Mouse (Mus musculus): Measurements from ENCODE around the gene Acad8. TPM values are rescaled to one million over a fixed set of nuclear protein-coding genes. Genes with fewer than 3 reads are reported as not detected.

Acad8 gene
- 10 to 100 TPM; 27.1 to 29.1 TPM for total RNA-seq (2021)

DNA sequence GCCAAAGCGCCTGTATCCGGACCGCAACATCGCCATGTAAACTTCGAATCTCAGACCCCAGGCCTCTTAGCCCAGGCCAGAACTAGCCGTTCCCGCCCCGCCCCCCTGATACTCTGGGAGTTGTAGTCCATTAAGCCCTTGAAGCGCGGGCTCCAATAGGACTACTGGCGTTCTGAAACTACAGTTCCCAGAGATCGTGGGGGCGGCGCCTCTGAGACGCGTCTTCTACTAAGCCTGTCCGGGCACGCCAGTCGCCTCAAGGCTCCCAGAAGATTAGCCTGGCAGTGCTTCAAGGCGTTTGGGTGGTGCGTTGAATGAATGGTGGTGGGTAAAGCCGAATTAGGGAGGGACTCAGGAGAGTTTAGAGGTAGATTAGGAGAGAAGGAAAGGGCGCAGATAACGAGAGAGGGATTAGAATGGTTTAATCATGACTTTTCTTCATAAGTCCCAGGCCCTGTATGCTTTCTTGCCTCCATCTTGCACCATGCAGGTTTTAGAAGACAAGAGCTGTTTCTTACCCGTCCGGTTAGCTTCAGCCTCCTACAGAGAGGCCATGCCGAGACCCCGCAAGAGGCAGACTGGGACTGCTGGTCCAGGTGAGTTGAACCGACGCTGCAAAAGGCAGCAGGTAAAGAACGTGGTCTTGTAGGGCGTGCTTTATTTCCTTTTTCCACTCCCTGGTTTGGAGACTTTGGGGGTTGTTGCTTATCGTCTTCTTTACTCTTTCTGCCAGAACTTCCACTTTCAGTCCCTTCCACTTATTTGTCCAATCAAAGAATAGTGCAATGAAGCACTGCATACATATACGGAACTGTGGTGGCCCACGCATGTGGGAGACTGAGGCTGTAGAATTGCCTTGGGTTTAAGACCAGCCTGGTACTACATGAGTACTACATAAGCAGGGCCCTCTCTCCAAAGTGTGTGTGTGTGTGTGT lies at the start of gene Acad8, which contains the start of gene Thyn1:
Acad8 (minus strand) TSS at position 106 of the 935 bp plus-strand sequence.
Thyn1 (plus strand) TSS at position 250 of the 935 bp plus-strand sequence.
- DNase-seq (ENCODE audit: extremely low spot score in 1 of 2, low spot score in 2 of 2) = peak; percentile 96 to 98
- intact Hi-C loops (cut with DNase I) = no loop called here

DNA sequence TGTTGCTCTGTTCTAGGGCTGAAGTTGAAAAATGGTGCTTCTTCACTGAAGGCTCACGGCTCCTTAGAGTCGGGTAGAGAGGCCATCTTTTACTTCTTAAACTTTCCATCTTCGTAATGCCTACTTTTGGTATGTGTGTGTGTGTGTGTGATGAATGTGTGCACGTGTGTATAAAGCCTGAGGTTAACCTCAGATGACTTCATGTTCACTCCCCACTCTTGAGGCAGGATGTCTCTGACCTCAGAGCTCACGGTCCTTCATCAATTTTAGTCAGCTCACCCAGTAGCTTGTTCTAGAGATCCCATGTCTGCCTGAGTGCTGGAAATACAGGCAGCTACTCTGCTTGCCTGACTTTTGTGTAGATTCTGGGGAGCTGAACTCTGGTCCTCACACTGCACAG lies 44.5 kb upstream of the Acad8 start:
- DNase-seq (ENCODE audit: extremely low spot score in 1 of 2, low spot score in 2 of 2) = no peak
- intact Hi-C loops (cut with DNase I) = no loop called here

GRCm38 (mm10) chr9:27030763-27031100 lies 31.4 kb upstream of the Acad8 start:
- intact Hi-C loops (cut with DNase I) = no loop called here
- DNase-seq (ENCODE audit: extremely low spot score in 1 of 2, low spot score in 2 of 2) = no peak

DNA sequence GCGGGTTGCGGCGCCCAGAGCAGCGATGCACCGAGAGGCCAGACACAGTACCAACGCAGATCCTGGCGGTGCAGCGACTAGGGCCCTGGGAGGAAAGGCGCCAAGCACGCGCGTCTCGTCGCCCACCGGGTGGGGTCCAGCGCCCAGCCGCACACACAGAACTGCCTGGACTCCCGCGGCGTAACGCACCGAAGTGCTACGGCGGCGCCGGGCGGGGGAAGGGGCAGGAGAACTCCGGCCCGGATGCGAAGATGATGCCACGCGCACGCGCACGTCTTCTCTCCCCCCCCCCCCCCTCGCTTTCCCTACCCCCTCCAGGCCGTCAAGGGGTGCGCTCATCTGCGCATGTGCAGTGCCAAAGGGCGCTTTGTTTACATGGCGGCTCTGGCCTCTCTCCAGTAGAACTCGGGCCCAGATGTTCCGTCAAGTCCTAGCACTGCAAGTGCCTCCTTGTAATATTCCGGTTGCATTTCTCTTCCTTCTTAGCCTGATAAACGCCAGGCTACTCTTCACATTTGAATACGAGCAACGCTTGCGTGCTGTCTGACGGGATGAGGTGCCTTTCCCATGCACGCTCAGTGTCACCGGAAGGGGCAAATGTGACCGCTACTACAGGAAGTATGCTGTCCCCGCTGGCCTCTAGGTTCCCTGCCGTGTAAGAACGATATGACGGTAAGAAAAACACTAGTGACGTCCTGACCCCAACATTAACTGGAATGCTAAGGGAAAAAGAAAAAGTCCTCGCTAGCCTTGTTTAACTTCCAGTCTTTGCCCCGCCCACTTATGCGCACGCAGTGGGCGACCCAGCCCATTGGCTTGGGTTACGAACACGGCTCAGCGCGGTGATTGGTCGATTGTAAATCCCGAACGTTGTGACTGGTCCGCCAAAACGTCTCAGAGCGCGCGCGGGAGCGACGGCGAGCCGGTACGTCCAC lies 30.7 kb upstream of the Acad8 start, which contains the start of the genes Vps26b and Ncapd3:
Vps26b (minus strand) TSS at position 238 of the 935 bp plus-strand sequence.
Ncapd3 (plus strand) TSS at position 348 of the 935 bp plus-strand sequence.
- peak; percentile 97 for DNase-seq (ENCODE audit: extremely low spot score in 1 of 2, low spot score in 2 of 2)
- intact Hi-C loops (cut with DNase I) = no loop called here

GRCm38 (mm10) chr9:27029022-27029827 lies 29.9 kb upstream of the Acad8 start:
- intact Hi-C loops (cut with DNase I) = no loop called here
- peak; percentile 41 to 53 for DNase-seq (ENCODE audit: extremely low spot score in 1 of 2, low spot score in 2 of 2)

DNA sequence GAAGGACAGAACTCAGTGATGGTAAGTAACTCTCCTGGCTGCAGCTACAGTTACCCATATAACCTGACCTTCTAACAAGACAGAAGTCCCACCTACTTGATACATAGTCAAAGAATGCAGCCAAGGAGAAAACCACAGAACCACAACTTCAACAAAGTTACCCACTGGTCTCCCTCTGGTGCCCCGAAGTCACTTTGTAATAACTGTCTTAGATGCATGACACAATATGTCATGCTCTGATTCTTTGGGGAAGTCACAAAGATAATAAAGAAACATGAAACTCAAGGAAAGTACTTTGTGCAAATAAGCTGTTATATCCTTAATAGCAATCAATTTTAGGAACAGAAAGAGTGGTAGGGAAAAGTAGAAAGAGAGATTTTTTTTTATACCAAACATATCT lies 27.3 kb upstream of the Acad8 start:
- intact Hi-C loops (cut with DNase I) = no loop called here

DNA sequence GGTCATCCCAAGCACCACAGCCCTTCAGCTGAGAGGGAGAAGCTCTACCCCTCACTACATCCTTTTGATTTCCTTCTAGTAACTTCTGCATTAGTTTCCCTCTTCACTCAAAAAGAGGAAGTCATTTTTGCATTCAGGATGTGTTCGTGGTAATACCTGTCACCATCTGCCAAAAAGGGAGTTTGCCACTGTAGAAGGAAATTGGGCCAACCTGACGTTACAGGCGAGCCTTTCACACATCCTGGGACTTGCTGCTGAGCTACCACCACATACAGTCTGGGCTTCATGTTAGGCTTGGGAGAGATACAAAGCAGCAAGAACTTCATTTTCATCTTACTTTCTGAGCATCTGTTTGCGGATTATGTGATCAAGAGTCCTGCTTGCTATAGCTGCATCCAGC lies 24.3 kb upstream of the Acad8 start:
- intact Hi-C loops (cut with DNase I) = no loop called here
- no peak for DNase-seq (ENCODE audit: extremely low spot score in 1 of 2, low spot score in 2 of 2)

More for the DNA sequence above, 27.3 kb upstream of the Acad8 start:
- no peak for DNase-seq (ENCODE audit: extremely low spot score in 1 of 2, low spot score in 2 of 2)

GRCm38 (mm10) chr9:27018961-27019360 lies 19.6 kb upstream of the Acad8 start:
- intact Hi-C loops (cut with DNase I) = no loop called here
- no peak for DNase-seq (ENCODE audit: extremely low spot score in 1 of 2, low spot score in 2 of 2)

GRCm38 (mm10) chr9:27011572-27011971 lies 12.2 kb upstream of the Acad8 start:
- intact Hi-C loops (cut with DNase I) = no loop called here
- DNase-seq (ENCODE audit: extremely low spot score in 1 of 2, low spot score in 2 of 2) = no peak

GRCm38 (mm10) chr9:27009231-27009630 lies 9.9 kb upstream of the Acad8 start:
- intact Hi-C loops (cut with DNase I) = no loop called here
- DNase-seq (ENCODE audit: extremely low spot score in 1 of 2, low spot score in 2 of 2) = no peak

DNA sequence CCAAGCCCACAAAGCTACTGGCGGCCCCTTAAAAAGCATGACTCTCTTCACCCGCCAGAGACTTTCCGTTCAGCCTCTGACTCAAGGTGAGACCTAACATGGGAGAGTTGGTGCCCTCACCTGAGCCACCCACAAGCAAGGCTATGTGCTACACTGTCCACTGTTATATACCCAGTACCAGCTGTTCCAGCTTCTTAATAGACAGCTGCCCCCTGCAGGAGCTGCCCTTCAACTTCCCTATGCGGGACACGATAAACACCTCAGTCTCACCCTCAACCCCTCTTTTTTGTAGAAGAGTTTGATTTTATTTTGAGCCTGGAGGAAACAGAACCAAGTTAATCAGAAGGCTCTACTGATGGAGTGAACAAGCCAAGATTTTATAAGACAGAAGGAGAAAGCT lies 7.5 kb upstream of the Acad8 start:
- DNase-seq (ENCODE audit: extremely low spot score in 1 of 2, low spot score in 2 of 2) = no peak
- intact Hi-C loops (cut with DNase I) = no loop called here

DNA sequence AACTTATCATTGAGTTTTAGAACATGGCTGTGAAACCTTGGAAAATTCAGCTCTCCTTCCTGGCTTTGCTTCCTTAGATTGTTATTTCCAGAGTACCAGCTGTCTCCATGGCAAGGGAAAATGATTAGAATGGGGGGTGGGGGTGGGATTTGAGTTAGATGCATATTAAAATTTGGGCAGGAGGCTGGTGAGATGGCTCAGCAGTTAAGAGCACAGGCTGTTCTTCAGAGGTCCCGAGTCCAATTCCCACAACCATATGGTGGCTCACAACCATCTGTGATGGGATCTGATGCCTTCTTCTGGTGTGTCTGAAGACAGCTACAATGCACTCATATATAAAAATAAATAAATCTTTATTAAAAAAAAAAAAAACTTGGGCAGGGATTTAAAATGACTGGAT lies 6.6 kb upstream of the Acad8 start:
- DNase-seq (ENCODE audit: extremely low spot score in 1 of 2, low spot score in 2 of 2) = no peak

GRCm38 (mm10) chr9:27005231-27005630 lies 5.9 kb upstream of the Acad8 start:
- intact Hi-C loops (cut with DNase I) = no loop called here
- no peak for DNase-seq (ENCODE audit: extremely low spot score in 1 of 2, low spot score in 2 of 2)

More for the DNA sequence above, 6.6 kb upstream of the Acad8 start:
- intact Hi-C loops (cut with DNase I) = no loop called here

DNA sequence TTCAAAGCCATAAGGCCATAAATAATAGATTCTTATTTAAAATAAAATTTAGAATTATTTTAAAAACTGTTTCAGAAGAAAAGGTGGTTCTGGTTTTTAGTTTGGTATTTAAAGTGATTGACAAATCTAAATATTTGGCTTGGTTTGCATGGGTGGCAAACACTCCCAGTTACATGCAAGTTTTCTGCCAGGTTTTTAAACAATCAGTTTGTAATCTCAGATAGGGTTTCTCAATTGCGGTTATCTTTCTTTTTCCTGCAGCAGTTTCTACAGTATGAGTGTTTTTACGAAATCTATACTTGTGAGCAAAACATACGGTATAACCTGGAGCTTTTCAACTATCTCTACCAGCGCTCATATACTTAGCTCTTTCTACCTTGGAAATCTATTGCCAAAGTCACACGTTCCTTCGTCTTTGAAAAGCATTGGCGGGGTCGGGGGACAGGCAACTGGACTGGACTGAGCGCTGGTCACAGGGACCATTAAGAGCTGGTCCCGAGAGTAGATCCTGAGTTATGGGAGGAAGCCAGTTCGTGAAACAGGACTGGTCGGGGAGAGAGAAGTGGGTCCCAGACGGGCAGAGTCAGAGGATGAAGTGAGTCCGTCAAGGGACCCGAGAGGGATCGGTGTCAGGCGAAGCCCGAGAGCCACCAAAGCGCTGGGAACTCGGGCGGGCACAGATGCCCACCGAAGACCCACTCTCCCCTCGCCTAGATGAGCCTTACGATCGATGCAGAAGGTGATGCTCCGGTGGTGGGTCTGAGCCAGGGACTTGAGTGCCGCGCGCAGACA lies 501 bp downstream of the Acad8 start:
- intact Hi-C loops (cut with DNase I) = no loop called here
- DNase-seq (ENCODE audit: extremely low spot score in 1 of 2, low spot score in 2 of 2) = no peak

DNA sequence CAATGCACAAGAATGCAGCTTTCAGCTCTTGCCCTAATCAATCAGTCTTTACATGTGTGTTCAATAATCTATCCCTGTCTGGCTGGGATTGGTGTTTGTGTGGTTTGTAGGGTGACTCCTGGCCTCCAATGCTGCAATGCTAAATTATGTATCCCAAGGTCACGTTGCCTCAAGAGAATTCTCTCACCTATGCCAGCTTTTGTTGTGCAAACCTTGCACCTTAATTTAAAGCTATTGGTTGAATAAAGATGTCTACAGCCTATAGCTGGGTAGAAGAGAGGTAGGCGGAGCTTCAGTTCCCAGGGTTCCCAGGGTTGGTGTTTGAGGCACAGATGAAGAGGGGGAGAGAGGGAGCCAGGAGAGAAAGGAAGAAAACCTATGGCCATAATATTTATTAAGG lies 1.9 kb downstream of the Acad8 start:
- intact Hi-C loops (cut with DNase I) = no loop called here
- no peak for DNase-seq (ENCODE audit: extremely low spot score in 1 of 2, low spot score in 2 of 2)

DNA sequence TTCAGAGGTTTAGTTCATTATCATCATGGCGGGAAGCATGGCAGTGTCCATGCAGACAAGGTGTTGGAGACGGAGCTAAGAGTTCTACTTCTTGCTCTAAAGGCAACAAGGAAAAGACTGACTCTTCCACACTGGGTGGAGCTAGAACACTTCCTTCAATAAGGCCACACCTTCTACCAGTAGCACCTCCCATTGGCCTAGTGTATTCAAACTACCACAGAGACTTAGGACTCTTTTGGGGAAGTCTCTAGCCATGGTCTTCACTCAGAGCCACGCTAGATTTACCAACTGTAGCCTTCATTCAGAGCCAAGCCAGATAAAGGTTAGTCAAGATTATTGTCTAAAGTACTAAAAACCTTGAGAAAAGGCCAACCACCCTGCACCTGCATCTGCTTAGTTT lies 2.3 kb downstream of the Acad8 start:
- DNase-seq (ENCODE audit: extremely low spot score in 1 of 2, low spot score in 2 of 2) = no peak
- intact Hi-C loops (cut with DNase I) = no loop called here

DNA sequence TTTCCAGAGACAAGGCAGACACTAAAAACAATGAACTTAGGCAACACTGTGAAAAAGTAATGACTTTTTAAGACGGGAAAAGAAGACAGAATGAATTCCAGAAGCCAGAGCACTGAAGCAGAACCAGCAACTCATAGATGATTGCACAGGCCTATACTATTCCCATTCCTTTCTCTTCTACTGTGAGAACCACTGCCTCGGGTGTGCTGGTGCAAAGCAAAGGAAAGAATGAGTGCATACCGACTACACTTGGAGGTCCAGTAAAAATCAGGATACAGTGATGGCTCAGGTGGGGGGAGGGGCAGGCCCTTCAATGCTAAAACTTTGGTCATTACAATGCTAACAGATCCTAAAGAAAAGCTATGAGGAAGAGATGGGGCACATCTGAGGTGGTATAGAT lies 5.5 kb downstream of the Acad8 start:
- DNase-seq (ENCODE audit: extremely low spot score in 1 of 2, low spot score in 2 of 2) = no peak
- intact Hi-C loops (cut with DNase I) = no loop called here

DNA sequence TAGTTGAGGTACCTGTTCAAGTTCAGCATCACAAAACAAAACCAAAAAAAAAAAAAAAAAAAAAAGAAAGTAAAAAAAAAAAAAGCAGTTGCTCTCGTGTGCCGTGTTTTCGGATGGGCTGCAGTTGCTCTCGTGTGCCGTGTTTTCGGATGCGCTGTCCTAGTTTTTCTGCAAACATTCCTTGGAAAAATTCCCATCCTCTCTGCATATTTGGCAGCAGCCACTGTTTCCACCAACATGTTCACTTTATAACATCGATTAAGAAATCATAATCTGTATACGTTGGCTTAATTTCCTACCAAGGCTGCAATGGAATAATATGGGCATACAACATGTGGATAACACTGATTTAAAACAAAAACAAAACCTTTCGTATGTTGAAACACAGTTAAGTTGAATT lies 6.2 kb downstream of the Acad8 start:
- DNase-seq (ENCODE audit: extremely low spot score in 1 of 2, low spot score in 2 of 2) = no peak
- intact Hi-C loops (cut with DNase I) = no loop called here

Measured in left cerebral cortex, postnatal 10 days (tissue).